Mouse (Mus musculus): Measurements from ENCODE around the gene Kansl3. TPM values are rescaled to one million over a fixed set of nuclear protein-coding genes. Genes with fewer than 3 reads are reported as not detected.

Kansl3 gene
- total RNA-seq, 2 experiments from 2014 or later = 53.2 to 60.7 TPM

GRCm38 (mm10) chr1:36323746-36324448 lies 45.1 kb downstream of the Kansl3 start:
- intact Hi-C loops (cut with DNase I) = loop anchor here (2.0 kb wide), 2 partner anchors 169 to 177 kb away; no protein-coding TSS in a partner anchor
- no peak for DNase-seq (ENCODE audit: low spot score)

DNA sequence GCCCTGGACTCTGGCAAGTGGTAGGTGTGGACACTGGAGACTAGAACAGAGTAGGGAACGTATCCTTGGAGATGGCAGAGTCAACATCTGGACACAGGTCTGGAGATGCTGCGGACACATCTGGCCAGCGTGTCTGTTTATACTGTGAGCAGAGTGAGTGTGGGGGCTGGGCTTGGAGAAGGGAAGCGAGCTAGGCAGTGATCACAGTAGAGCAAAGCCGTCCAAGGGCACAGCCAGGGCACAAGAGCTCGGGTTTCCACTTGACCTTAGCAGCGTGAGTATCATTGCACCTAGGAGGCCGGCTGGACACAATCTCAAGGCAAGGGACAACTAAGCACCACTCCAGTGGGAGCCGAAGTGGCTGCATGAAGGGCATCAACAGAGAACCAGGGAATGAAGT lies 45.9 kb downstream of the Kansl3 start:
- intact Hi-C loops (cut with DNase I) = no loop called here
- DNase-seq (ENCODE audit: low spot score) = no peak

DNA sequence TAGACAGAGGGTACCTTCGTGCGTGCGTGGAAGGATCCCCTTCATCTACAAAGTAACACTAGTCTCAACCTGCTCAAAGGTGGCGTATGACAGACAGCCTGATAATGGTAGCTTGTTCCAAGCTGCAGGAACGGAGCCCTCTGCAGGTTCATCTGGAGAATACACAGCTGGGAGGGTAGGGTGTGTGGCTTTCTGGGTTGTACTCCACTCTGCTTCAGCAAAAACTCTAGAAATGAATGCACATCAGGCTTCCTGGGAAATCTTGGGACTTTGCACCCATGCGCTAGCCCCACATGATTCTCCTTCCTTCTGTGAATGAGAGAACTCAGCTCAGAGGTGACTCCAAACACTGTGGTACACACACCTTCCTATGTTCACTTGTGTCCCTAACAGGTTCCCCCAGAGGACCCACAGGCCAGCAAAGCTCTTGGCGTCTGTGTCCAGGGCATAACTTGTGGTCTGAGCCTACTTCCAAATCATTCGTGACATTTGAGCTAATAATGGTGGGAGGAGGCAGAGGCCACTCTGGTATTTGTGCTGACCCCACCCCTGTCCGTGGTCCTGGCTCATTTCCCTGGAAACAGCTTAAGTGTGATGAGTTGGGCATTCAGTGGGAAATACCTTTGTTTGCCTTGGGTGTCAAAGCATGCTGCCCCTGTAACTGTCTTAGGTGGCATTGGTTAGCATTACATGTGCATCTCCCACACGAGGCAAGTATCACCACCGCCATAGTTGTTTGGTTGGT lies 47.0 kb downstream of the Kansl3 start:
- no peak for DNase-seq (ENCODE audit: low spot score)
- intact Hi-C loops (cut with DNase I) = no loop called here

GRCm38 (mm10) chr1:36321164-36321563 lies 47.8 kb downstream of the Kansl3 start:
- intact Hi-C loops (cut with DNase I) = no loop called here
- DNase-seq (ENCODE audit: low spot score) = no peak

DNA sequence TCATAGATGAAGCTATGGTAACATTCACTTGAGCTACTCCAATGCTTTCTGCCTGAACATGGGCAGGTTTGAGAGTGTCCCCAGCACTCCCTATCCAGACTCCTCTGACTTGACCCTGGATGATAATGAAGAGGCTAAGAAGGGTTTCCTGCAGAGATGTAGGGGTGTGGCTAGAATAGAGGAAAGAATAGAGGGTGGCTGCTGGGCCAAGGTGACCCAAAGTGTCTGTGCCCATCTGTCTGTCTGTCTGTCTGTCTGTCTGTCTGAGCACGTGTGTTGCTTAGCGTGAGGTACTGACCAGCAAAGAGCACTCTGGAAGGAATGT lies 53.2 kb downstream of the Kansl3 start:
- intact Hi-C loops (cut with DNase I) = no loop called here
- DNase-seq (ENCODE audit: low spot score) = no peak

- DNase-seq (ENCODE audit: low spot score) = no peak
These were observed 53.8 kb downstream of the Kansl3 start for GRCm38 (mm10) chr1:36314959-36315775.

GRCm38 (mm10) chr1:36309498-36309901 lies 59.5 kb downstream of the Kansl3 start:
- intact Hi-C loops (cut with DNase I) = no loop called here
- peak; percentile 28 for DNase-seq (ENCODE audit: low spot score)

More at GRCm38 (mm10) chr1:36314959-36315775, 53.8 kb downstream of the Kansl3 start:
- intact Hi-C loops (cut with DNase I) = no loop called here

DNA sequence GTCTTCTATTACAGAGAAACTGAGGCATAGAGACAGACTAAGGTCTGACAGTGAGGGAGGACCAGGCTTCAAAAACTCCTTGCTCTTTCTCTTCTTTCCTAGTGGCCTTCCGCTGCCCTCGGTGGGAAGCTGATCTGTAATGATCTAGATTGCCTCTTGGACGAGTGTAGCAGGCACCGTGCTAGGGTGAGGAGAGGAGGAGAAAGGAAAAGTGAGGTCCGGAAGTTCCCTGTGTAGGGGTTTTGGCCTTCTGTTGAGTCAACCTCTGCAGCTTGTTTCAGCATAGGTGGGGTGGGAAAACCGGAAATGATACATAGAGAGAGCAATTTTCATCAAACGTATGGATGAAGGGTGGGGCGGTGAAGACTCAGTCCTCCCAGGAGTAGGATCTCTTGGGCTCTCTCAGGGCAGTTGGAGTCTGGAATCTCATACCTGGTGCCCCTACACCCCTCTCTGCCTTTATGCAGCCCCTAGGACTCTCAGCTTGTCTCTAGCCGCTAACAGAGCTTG lies 60.0 kb downstream of the Kansl3 start:
- intact Hi-C loops (cut with DNase I) = no loop called here
- no peak for DNase-seq (ENCODE audit: low spot score)

DNA sequence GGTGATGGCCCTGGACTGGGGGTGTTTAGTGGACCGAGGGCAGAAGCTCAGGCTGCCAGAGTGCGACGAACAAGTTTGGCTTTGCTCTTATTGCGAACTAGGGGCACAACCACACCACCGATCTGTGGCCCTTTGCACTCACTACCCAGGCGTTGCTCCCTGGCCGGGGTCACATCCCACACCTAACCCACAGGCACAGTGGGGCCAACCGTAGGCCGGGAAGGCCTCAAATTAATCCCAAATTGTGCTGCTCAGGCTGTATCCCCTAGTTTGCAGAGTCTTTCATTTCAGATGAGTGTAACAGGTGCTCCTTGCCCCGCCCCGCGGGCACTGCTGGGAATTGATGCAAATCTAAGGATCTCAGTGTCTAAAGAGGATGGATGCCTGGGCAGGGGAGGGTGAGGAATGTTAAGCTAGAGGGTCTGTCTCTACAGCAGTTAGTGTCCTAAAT lies 60.5 kb downstream of the Kansl3 start:
- intact Hi-C loops (cut with DNase I) = no loop called here
- DNase-seq (ENCODE audit: low spot score) = no peak

DNA sequence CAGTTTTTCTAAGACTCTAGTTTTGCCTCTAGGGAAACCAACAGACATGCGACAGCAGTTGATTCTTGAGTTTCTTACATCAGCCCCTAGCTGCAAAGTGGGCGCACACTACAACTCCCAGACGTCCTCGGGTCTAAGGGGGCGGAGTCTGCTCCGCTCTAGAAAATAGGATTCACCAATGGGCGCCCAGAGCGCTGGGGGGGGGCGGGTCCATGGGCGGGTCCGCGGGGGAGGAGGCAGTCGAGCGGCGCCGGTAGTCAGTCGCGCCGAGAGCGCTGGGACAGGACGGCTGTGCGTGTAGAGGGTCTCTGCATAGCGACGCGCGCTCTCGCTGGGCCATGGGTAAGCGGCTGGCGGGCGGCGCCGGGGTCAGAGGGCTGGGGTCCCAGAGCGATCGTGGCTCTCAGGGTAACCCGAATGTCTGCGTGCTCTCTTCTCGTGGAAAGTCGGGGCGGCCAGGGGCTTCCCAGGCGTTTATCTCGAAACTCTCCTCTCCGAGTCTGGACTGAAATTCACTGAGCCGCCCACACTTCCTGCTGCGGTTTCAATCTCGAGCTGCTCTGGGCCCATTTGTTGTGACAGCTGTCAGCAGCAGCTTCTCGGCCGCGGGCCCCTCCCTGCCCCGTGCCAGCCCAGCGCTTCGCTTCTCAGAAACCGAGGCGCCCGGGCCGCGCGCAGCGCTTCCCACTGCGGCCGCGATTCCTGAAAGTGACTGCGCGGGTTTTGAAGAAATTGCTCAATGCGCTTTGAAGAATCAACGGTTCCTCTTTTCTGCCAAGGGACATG lies 61.3 kb downstream of the Kansl3 start, which contains the start of gene Arid5a:
Gene Arid5a (plus strand): TSS at position 239 of the 786 bp plus-strand sequence.
- intact Hi-C loops (cut with DNase I) = no loop called here
- peak; percentile 74 for DNase-seq (ENCODE audit: low spot score)

DNA sequence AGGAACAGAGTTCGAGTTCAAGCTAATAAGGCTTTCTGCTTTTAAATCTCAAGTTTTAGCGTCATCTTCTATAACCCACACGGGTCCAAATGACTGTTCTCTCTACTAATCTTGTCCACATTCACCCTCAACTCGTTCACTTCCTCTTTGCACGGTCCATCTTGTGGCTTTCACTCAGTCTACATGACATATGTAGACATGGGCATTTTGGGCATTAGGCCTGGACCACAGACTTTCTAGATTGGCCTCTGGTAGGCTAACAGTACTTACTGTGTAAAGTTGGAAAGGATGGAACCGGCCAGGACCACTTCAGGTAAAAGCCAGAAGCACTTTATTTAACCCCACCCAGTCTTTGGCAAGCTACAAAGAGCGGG lies 61.9 kb downstream of the Kansl3 start:
- no peak for DNase-seq (ENCODE audit: low spot score)
- intact Hi-C loops (cut with DNase I) = no loop called here

DNA sequence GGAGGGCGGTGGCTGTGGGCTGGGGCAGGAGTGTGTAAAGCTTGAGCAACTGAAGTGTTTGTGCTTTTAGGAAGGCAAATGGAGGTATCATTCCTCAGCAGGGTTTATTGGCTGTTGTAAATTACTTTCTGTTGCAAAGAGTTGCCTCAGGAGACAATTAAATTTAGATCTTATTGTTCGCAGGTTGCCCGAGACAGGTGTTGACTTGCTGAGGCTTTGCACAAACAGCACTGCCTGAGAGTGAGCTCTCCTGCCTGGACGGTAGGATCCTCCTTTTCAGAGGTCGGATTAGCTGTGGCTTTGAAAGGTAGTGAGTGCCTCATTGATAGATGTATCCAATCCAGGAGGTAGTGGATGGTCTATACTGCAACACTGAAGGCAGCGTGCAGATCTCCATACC lies 62.9 kb downstream of the Kansl3 start:
- DNase-seq (ENCODE audit: low spot score) = no peak
- intact Hi-C loops (cut with DNase I) = no loop called here

DNA sequence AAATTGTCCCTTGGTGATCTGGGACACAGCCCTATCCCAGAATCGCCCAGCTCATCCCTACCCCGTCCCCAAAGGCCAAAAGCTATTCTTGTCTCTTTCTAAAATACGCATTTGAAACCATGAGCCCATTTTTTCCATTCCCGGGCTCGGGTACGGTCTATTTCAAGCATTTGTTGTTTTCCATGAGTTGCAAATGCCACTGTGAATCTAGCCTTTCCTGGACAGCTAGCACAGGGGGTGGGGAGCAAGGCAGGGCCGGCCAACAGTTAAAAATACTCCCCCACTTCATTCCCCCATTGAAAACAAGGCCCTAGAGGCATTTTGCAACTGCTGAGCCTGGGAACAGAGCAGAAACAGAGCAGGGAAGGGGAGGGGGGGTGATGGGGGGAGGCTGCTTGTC lies 64.2 kb downstream of the Kansl3 start:
- peak; percentile 31 for DNase-seq (ENCODE audit: low spot score)
- intact Hi-C loops (cut with DNase I) = no loop called here

DNA sequence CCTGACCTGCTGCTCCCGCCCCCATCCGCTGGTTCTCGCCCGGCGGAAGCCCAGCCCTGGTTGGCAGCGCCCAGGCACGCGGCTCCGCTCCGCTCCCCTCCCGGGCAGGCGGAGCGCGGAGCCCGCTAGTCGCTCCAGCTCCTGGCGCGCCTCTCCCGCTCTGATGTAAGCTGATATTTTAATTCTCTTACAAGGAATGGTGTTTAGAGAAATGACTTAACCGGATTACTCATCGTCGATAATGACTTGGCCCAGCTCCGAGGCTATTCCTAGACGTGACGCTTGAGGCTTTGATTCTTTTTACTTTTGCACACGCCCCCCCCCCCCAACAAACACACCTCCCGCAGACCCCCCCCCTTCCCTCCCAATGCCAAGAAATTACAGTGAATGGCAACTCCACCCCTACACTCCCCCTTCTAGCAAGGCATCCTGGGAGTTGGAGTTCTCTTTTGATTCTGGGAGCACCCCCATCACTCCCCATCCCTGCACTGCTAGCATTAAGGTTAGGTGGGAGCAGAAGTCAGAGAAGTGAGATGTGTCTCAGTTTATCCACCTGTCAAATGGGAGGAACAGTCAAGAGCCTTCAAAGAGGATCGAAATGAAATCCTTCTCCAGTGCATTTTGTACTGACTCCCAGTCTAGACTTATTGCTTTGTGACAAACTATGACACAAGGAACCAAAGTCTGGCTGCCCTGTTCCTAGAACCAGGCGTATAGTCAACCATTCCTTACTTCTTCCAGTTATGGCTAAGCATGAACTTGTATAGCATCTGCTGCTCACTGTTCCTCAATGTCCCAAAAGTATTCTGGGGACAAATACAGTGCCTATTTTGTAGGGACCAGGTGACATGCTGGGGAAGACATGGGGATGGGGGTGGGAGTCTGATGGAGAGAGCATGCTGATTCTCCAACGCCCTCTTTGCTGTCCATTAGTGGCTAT lies 65.3 kb downstream of the Kansl3 start:
- intact Hi-C loops (cut with DNase I) = no loop called here
- DNase-seq (ENCODE audit: low spot score) = peak; percentile 82

DNA sequence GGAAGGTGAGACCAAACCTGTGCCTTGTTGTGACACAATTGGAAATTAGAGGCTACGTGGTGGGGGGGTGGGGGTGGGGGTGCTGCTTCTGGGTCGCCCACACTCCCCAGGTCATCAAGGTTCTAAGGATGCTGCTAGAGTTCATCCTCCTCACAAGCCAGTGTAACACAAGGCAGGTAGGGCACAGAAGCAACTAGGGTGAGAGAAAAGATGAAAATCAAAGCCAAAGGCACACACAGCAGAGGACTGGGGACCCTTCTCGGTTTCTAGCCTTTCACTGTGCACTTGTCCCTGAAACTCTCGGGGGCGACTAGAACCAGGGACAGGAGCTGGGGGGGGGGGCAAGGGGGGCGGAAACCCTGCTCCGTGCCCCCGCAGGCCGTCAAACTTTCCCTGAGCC lies 66.0 kb downstream of the Kansl3 start:
- DNase-seq (ENCODE audit: low spot score) = no peak
- intact Hi-C loops (cut with DNase I) = no loop called here

DNA sequence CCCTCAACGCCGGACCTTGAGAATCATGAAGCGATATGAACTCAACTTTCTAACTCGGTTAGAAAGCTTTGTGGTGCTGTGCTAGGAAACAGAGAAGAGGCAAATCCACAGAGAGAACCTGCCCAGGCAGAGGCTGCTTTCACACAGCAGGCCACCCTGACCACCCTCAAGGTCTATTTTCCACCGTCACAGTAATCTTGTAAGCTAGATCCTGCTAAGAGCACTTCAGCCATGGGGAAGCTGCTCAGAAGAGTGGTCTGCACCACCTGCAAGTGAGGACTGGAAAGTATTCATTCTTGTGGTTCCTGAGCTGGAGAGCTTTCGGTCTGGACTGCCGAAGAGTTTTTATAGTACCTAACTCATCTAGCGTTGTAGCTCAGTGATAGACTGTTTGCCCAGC lies 66.7 kb downstream of the Kansl3 start:
- intact Hi-C loops (cut with DNase I) = no loop called here
- DNase-seq (ENCODE audit: low spot score) = no peak

DNA sequence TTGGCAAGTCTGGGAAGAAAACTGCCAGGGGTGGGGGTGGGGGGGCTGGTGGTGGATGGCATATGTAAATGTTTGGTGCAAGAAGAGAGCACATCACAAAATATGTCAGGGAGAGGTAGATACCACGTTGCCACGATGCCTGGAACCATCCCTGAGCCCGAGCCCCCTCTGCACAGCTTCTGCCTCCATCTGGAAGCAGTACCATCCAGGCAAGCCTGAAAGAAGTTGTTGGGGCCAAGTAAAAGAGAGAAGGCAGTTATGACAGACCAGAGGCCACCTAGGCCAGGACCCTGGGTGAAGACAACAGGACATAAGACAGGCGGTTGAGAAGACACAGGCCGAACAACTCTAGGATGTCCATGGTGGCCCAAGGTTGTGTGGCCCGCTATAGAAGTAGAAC lies 68.5 kb downstream of the Kansl3 start:
- no peak for DNase-seq (ENCODE audit: low spot score)
- intact Hi-C loops (cut with DNase I) = no loop called here

GRCm38 (mm10) chr1:36299676-36300075 lies 69.3 kb downstream of the Kansl3 start:
- intact Hi-C loops (cut with DNase I) = no loop called here
- DNase-seq (ENCODE audit: low spot score) = no peak

DNA sequence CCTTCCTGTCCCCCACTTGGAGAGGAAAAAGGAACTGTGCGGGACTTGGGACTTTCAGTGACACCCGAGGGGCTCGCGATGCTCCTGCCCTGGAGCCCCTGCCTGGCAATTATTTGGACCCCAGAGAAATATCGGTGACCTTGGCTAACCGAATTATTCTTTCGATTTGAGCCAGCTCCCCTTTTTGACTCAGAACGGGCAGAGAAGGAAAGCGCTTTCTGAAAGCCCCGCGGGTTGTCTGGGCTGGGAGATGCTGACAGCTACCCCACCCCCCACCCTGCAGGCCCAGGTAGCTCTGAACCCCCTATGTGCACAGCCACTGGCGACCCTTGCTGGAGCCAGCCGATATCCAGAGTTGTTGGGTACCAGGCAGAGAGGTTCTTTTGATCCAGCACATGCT lies 69.9 kb downstream of the Kansl3 start:
- DNase-seq (ENCODE audit: low spot score) = no peak
- intact Hi-C loops (cut with DNase I) = no loop called here
